Mouse (Mus musculus): Measurements from ENCODE around the gene Rb1. TPM values are rescaled to one million over a fixed set of nuclear protein-coding genes. Genes with fewer than 3 reads are reported as not detected.

Rb1 gene
- polyA plus RNA-seq, 1 experiment from 2014 or later = 27.1 TPM

DNA sequence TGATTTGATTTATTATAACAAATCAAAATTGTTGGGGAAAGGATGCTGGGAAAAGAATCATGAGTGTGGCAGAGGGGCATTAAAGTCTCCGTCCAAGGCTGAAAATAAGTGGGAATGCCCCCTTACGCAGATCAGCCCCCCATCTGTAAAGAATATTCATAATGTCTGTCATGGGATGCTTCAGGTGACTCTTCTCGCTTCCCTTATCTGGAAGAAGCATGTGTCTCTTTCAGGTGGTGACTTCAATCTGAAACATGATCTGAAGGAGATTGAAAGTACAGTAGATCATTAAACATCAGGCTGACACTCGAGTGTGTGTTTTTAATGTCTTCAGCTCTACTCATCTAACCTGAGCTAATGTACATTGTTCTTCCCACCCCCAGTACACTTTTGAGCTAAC, 180.1 kb downstream of the Rb1 start:
- Histone ChIP-seq H3K27ac (no peak overlapping the region), H3K27me3 (ENCODE audit: insufficient read depth, poor library complexity, severe bottlenecking) (no peaks in the 10 kb centered on the region), H3K4me3 (no peak overlapping the region), H3K36me3 (peaks cover 36% of the 10 kb centered on the region), H3K4me1 (replicated peaks) (peaks cover 38% of the 10 kb centered on the region), H3K9me3 (no peaks in the 10 kb centered on the region)
- DNase-seq (ENCODE audit: low spot score) = no peak
- 93% methylated on average over 4 of the region's 4 CpGs for WGBS

DNA sequence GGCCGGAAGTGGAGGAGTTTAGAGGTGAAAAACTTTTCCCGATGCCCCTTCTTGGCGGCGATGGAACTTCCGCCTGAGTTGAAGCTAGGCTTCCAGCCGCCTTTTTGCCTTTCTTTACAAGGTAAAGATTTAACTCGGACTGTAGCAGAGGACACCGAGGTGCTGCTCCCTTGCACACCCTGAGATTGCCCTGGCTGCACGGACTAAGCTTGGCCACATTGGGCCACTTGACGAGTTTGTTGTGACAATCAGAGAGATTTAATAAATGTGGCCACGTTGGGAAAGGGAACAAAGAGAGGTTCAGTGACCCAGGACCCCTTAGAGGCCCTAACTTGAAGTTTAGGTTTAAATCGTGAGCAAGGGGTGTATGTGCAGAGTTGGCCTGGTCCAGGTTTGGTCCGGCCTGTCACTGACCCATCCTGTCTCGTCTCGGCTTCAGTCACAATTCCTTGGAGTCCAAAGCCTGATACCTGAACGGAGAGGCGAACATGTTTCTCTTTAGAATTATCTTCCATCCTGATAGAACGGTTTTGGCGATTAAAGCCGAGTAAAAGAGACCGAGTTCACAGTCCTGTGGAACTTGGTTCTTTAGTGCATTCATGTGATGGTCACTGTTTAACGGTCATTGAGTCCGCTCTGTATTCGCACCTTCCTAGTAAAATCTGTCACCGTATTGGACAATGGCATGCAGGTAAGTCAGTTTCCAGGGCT, 181.8 kb downstream of the Rb1 start:
- H3K27me3 ChIP-seq (ENCODE audit: insufficient read depth, poor library complexity, severe bottlenecking) = no peaks in the 10 kb centered on the region
- H3K9me3 ChIP-seq = no peaks in the 10 kb centered on the region
- H3K36me3 ChIP-seq = peaks cover 31% of the 10 kb centered on the region
- no peak for DNase-seq (ENCODE audit: low spot score)
- H3K4me3 ChIP-seq = peak overlapping the region; percentile 61
- peaks cover 38% of the 10 kb centered on the region for H3K4me1 ChIP-seq (replicated peaks)
- H3K27ac ChIP-seq = peak overlapping the region; percentile 95
- WGBS = 41% methylated on average over 25 of the region's 25 CpGs

DNA sequence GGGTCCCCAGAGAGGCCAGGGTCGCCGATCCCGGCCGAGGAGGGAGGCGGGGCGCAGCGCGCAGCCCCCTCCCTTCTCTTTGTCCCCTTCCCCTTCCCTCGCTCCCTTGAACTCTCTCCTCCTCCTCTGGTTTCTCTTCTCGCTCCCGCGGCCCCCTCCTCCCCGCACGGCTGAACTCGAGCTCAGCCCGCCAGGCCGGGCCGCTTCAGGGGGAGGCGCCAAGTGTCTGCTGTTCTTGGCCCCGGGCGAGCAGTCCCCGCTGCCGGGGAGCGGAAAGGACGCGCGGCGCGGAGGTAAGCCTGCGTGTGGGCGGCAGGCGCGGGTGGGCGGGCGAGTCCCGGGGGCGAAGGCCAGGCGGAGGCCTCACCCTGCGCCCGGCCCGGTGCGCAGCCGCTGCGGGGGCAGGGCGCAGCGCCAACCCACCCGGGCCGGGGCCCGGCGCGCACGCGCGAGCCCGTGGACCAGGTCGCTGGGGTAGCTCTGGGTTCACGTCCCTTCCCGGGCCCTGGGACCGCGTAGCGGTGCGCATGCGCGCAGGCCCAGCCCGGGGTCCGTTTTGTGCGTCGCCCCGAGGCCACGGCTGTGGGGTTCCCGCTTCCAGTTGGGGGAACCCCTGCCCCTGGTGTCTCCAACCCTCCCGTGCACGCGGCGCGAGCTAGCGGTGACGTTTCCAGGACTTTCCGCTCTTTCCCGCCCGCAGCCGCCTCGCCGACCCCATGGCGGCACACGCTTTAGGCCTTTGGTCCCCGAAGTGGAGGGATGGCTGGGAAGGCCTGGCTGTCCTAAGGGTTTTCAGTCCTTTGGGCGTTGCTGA, 182.5 kb downstream of the Rb1 start:
- peak; percentile 87 for DNase-seq (ENCODE audit: low spot score)
- Histone ChIP-seq H3K36me3 (peaks cover 24% of the 10 kb centered on the region), H3K27me3 (ENCODE audit: insufficient read depth, poor library complexity, severe bottlenecking) (no peaks in the 10 kb centered on the region), H3K27ac (peak overlapping the region; percentile 95), H3K4me3 (peak overlapping the region; percentile 61), H3K9me3 (no peaks in the 10 kb centered on the region), H3K4me1 (replicated peaks) (peaks cover 38% of the 10 kb centered on the region)
- WGBS = under 1% methylated on average over 88 of the region's 88 CpGs

DNA sequence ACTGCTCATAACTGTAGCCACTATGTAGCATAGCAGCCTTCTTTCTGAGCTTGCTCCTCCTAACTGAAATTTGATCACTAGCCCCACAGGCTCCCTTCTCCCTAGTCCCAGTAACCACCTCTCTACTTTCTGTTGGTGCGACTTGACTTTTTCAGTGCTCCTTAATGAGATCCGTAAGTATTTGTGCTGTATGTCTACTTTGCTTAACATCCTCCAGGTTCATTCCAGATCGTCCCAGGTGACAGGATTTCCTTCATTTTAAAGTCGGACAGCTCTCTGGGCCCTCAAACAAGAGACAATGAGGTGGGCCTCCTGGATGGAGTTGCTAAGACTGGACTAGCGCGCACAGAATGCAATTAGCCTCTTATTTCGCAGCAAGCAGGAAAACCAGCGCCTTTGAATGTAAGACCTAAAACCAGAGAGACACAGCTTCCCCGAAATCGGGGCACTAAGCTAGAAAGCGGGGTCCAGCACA, 183.2 kb downstream of the Rb1 start:
- WGBS = under 1% methylated on average over 11 of the region's 11 CpGs
- no peak for DNase-seq (ENCODE audit: low spot score)
- peak overlapping the region; percentile 61 for H3K4me3 ChIP-seq
- peaks cover 42% of the 10 kb centered on the region for H3K4me1 ChIP-seq (replicated peaks)
- H3K9me3 ChIP-seq = no peaks in the 10 kb centered on the region
- peaks cover 24% of the 10 kb centered on the region for H3K36me3 ChIP-seq
- peak overlapping the region; percentile 95 for H3K27ac ChIP-seq
- H3K27me3 ChIP-seq (ENCODE audit: insufficient read depth, poor library complexity, severe bottlenecking) = no peaks in the 10 kb centered on the region

DNA sequence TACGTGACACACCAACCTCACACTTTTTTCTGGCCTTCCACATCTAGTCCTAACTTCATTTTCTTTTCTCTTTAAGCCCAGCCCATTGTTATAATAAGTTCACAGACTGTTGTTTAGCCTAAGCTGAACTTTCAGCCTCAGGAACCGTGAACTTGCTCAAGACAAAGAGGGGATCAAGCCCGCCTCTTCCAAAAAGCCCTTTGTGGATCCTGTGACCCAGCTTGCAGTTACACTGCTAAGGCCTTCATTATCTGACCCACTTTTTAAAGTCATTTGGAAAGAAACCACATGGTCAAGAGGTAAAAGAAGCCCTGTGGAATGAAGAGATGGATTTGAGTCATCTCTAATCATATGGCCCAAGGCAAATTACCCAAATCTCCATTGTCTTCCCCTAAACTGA, 183.8 kb downstream of the Rb1 start:
- H3K4me1 ChIP-seq (replicated peaks) = peaks cover 44% of the 10 kb centered on the region
- H3K36me3 ChIP-seq = peaks cover 22% of the 10 kb centered on the region
- H3K27ac ChIP-seq = peak overlapping the region; percentile 95
- no peaks in the 10 kb centered on the region for H3K9me3 ChIP-seq
- WGBS = 61% methylated on average over 3 of the region's 3 CpGs
- no peak overlapping the region for H3K4me3 ChIP-seq
- DNase-seq (ENCODE audit: low spot score) = no peak
- H3K27me3 ChIP-seq (ENCODE audit: insufficient read depth, poor library complexity, severe bottlenecking) = no peaks in the 10 kb centered on the region

DNA sequence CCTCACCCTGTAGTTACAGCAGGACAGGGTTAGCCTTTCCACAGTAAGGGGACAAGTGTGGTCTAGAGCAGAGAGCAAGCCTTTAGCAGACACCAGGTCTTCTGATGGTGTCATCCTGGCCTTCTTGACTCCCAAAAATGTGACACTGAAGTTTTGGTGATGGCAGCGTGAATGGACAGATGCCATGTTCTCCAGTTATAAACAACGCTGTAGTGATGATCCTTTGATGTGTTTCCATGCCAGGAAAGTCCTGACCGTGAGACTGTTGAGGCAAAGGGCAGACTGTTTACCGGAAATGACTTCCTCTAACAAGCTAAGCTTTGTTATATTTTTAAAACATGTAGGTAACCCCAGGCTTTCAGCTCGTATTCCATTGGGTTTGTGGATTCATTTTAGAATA, 185.8 kb downstream of the Rb1 start:
- no peak for DNase-seq (ENCODE audit: low spot score)
- no peak overlapping the region for H3K27ac ChIP-seq
- no peak overlapping the region for H3K4me3 ChIP-seq
- H3K9me3 ChIP-seq = no peaks in the 10 kb centered on the region
- peaks cover 2% of the 10 kb centered on the region; the same call in 1 of the 2 replicates for H3K36me3 ChIP-seq
- H3K27me3 ChIP-seq (ENCODE audit: insufficient read depth, poor library complexity, severe bottlenecking) = no peaks in the 10 kb centered on the region
- WGBS = 74% methylated on average over 5 of the region's 5 CpGs
- peaks cover 40% of the 10 kb centered on the region for H3K4me1 ChIP-seq (replicated peaks)

DNA sequence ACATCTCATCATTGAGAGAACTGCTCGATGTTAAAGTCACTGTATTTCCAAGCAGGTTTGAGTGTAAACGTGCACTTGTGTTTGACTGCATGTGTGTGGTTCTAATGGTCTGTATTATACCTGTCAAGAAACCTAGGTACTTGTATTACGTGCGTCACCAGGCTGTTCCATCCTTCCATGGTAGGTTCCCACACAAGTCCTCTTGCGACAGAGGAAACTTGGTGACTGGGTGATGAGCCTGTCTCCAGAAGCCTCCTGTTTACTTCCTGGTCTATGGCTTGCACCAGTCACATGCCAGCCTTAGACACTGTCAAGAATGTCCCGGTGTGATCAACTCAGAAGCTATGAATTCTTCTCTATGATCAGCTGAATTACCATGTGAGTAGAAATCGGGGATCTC, 187.1 kb downstream of the Rb1 start:
- Histone ChIP-seq H3K27ac (no peak overlapping the region), H3K9me3 (no peaks in the 10 kb centered on the region), H3K4me3 (no peak overlapping the region), H3K27me3 (ENCODE audit: insufficient read depth, poor library complexity, severe bottlenecking) (no peaks in the 10 kb centered on the region), H3K4me1 (replicated peaks) (peaks cover 26% of the 10 kb centered on the region), H3K36me3 (no peaks in the 10 kb centered on the region)
- WGBS = 92% methylated on average over 7 of the region's 7 CpGs
- DNase-seq (ENCODE audit: low spot score) = no peak

DNA sequence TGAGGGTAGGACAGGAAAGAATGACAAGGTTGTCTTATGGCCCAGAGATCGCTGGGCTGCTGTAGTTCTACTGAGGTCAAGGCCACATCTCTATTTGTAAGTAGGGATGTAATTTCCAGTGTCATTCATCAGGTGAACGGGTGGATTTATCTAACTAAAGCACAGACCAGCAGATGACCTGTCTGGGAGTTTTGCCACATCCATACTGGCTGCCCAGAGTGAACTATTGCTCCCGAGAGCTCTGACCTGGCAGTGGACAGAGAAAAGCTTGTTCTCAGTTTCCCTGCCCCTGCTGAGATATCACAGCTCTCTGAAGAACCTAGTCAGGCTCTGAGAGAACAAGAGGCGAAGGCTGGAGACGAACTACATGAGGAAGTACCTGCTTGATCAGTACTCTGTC, 188.4 kb downstream of the Rb1 start:
- DNase-seq (ENCODE audit: low spot score) = no peak
- Histone ChIP-seq H3K36me3 (no peaks in the 10 kb centered on the region), H3K27ac (no peak overlapping the region), H3K4me3 (no peak overlapping the region), H3K9me3 (no peaks in the 10 kb centered on the region), H3K4me1 (replicated peaks) (peaks cover 14% of the 10 kb centered on the region), H3K27me3 (ENCODE audit: insufficient read depth, poor library complexity, severe bottlenecking) (no peaks in the 10 kb centered on the region)
- WGBS = 78% methylated on average over 5 of the region's 5 CpGs

MicroRNA genes within 50 kb of the gene (microRNA counts, 519-probe panel; counts per million panel counts)
- 1,255 counts per million, percentile 77 among the panel's probes with 10 or more counts for microRNA mmu-miR-687

Other genes starting within 250 kb of the Rb1 start
- 145 and 157 TPM in 2 replicates for gene Rcbtb2, start 202.8 kb downstream of the Rb1 start, polyA plus RNA-seq (2016; fragmentation: Nextera tagmentation; extraction: Ambion mirVana)
- 15.4 and 18.0 TPM in 2 replicates for gene Lpar6, start 87.9 kb downstream of the Rb1 start, polyA plus RNA-seq (2016; fragmentation: Nextera tagmentation; extraction: Ambion mirVana)
- 249 and 310 TPM in 2 replicates for gene Itm2b, start 59.5 kb upstream of the Rb1 start, polyA plus RNA-seq (2016; fragmentation: Nextera tagmentation; extraction: Ambion mirVana)
- 89.3 and 104 TPM in 2 replicates for gene Med4, start 184.2 kb upstream of the Rb1 start, polyA plus RNA-seq (2016; fragmentation: Nextera tagmentation; extraction: Ambion mirVana)
- 78.9 and 105 TPM in 2 replicates for gene Sucla2, start 199.5 kb upstream of the Rb1 start, polyA plus RNA-seq (2016; fragmentation: Nextera tagmentation; extraction: Ambion mirVana)
- 8.6 and 8.8 TPM in 2 replicates for gene Nudt15, start 222.4 kb upstream of the Rb1 start, polyA plus RNA-seq (2016; fragmentation: Nextera tagmentation; extraction: Ambion mirVana)

Measured in hindbrain, embryonic 10.5 days (tissue).